Mouse (Mus musculus): ENCODE measurements around the gene Cenpu.

The Cenpu gene

GRCm38 (mm10) chr8:46551615-46552440 lies at the start of gene Cenpu:
TSS of gene Cenpu (plus strand) at chr8:46552028.
- DNase-seq (ENCODE audit: low spot score): peak; percentile 99

- DNase-seq (ENCODE audit: low spot score): no peak
Measured at GRCm38 (mm10) chr8:46502333-46503071, 49.3 kb upstream of the Cenpu start.

GRCm38 (mm10) chr8:46503072-46503695 lies 48.6 kb upstream of the Cenpu start:
- no peak for DNase-seq (ENCODE audit: low spot score)

- no peak for DNase-seq (ENCODE audit: low spot score)
Measured at GRCm38 (mm10) chr8:46504196-46504595, 47.6 kb upstream of the Cenpu start.

- DNase-seq (ENCODE audit: low spot score): no peak
Measured at GRCm38 (mm10) chr8:46508488-46509395, 43.1 kb upstream of the Cenpu start.

GRCm38 (mm10) chr8:46509474-46509873 lies 42.4 kb upstream of the Cenpu start:
- DNase-seq (ENCODE audit: low spot score): no peak

- no peak for DNase-seq (ENCODE audit: low spot score)
Measured at GRCm38 (mm10) chr8:46511336-46511735, 40.5 kb upstream of the Cenpu start.

GRCm38 (mm10) chr8:46512538-46512937 lies 39.3 kb upstream of the Cenpu start:
- no peak for DNase-seq (ENCODE audit: low spot score)

GRCm38 (mm10) chr8:46514027-46514426 lies 37.8 kb upstream of the Cenpu start:
- no peak for DNase-seq (ENCODE audit: low spot score)

- DNase-seq (ENCODE audit: low spot score): no peak
Measured at GRCm38 (mm10) chr8:46520667-46521066, 31.2 kb upstream of the Cenpu start.

GRCm38 (mm10) chr8:46526098-46526497 lies 25.7 kb upstream of the Cenpu start:
- no peak for DNase-seq (ENCODE audit: low spot score)

GRCm38 (mm10) chr8:46526821-46527220 lies 25.0 kb upstream of the Cenpu start:
- DNase-seq (ENCODE audit: low spot score): no peak

GRCm38 (mm10) chr8:46529508-46529907 lies 22.3 kb upstream of the Cenpu start:
- DNase-seq (ENCODE audit: low spot score): no peak

- no peak for DNase-seq (ENCODE audit: low spot score)
Measured at GRCm38 (mm10) chr8:46530541-46530940, 21.3 kb upstream of the Cenpu start.

GRCm38 (mm10) chr8:46533926-46534325 lies 17.9 kb upstream of the Cenpu start:
- DNase-seq (ENCODE audit: low spot score): no peak

GRCm38 (mm10) chr8:46539701-46540100 lies 12.1 kb upstream of the Cenpu start:
- DNase-seq (ENCODE audit: low spot score): no peak

GRCm38 (mm10) chr8:46543191-46543590 lies 8.6 kb upstream of the Cenpu start:
- DNase-seq (ENCODE audit: low spot score): no peak

- DNase-seq (ENCODE audit: low spot score): peak; percentile 12
Measured at GRCm38 (mm10) chr8:46543662-46544061, 8.2 kb upstream of the Cenpu start.

- no peak for DNase-seq (ENCODE audit: low spot score)
Measured at GRCm38 (mm10) chr8:46545854-46546253, 6.0 kb upstream of the Cenpu start.

GRCm38 (mm10) chr8:46546431-46547176 lies 5.2 kb upstream of the Cenpu start:
- DNase-seq (ENCODE audit: low spot score): no peak

GRCm38 (mm10) chr8:46547245-46547644 lies 4.6 kb upstream of the Cenpu start:
- DNase-seq (ENCODE audit: low spot score): no peak
